Mouse (Mus musculus) forebrain, embryonic 16.5 days (tissue): ENCODE data around the gene Zfp90. TPM values are rescaled to one million over a fixed set of nuclear protein-coding genes. Genes with fewer than 3 reads are reported as not detected.
"Not testable (repeated sequence)": the region's sequence is repeated elsewhere in the genome, so short reads cannot be mapped to it uniquely, and the experiment has no call there.

Experiments
- ATAC-seq: fragments of 200-750 bp; cut with Nextera tagmentation; 2 replicates; pipeline ENCODE4 v1.8.0; 2017; ENCODE audit warnings: mild to moderate bottlenecking, moderate library complexity
- H3K27ac ChIP-seq: fragments of 300-500 bp; sonication (generic); 2 replicates; pipeline ENCODE4 v1.5.1; 2014; ENCODE audit warnings: low read length, control low read depth
- H3K27me3 ChIP-seq: fragments of 300-500 bp; sonication (generic); replicated peaks from 2 replicates; pipeline ENCODE4 v1.6.1; 2014; ENCODE audit warnings: low read length; ENCODE audit not compliant: control insufficient read depth, insufficient read depth
- H3K36me3 ChIP-seq: fragments of 300-500 bp; sonication (generic); 2 replicates; pipeline ENCODE4 v1.6.1; 2014; ENCODE audit not compliant: control insufficient read depth, insufficient read depth
- H3K4me1 ChIP-seq: fragments of 300-500 bp; sonication (generic); replicated peaks from 2 replicates; pipeline ENCODE4 v1.6.1; 2014; ENCODE audit warnings: low read length; ENCODE audit not compliant: control insufficient read depth, insufficient read depth
- H3K4me2 ChIP-seq: fragments of 300-500 bp; sonication (generic); 2 replicates; pipeline ENCODE4 v1.6.1; 2014; ENCODE audit warnings: mild to moderate bottlenecking, low read length, control low read depth
- H3K4me3 ChIP-seq: fragments of 300-500 bp; sonication (generic); replicated peaks from 2 replicates; pipeline ENCODE4 v1.5.1; 2014; ENCODE audit warnings: mild to moderate bottlenecking, low read length, control low read depth
- H3K9ac ChIP-seq: fragments of 300-500 bp; sonication (generic); replicated peaks from 2 replicates; pipeline ENCODE4 v1.6.1; 2014; ENCODE audit warnings: low read depth, low read length, control low read depth
- H3K9me3 ChIP-seq: fragments of 300-500 bp; sonication (generic); 2 replicates; pipeline ENCODE4 v1.6.1; 2016; ENCODE audit warnings: low read length; ENCODE audit not compliant: control insufficient read depth
- WGBS: fragments of 180-500 bp; shearing (Covaris S2); extraction: QIAGEN DNeasy Blood & Tissue Kit; methylation state at CpG from one replicate; pipeline ENCODE4 v1.1.7; 2014; 5-methylcytosine and 5-hydroxymethylcytosine counted together
- polyA plus RNA-seq: library from polyadenylated mRNA; unstranded; fragments of >200 nt; fragmentation: Nextera tagmentation; extraction: Ambion mirVana; gene quantifications from 2 replicates; pipeline ENCODE4 v1.2.1, GENCODE M21; 2015

Gene Zfp90
- polyA plus RNA-seq, 1 experiment from 2014 or later: 59.2 TPM

- no peak for ATAC-seq
- Histone ChIP-seq H3K4me1 (peaks cover 10% of the 10 kb centered on the region), H3K4me2 (no peak overlapping the region), H3K27ac (no peak overlapping the region), H3K4me3 (no peak overlapping the region), H3K36me3 (peaks cover 53% of the 10 kb centered on the region), H3K9ac (no peak overlapping the region), H3K27me3 (no peaks in the 10 kb centered on the region), H3K9me3 (peaks cover 33% of the 10 kb centered on the region)
- 98% methylated on average over 5 of the region's 5 CpGs for WGBS
These were observed 2.6 kb downstream of the Zfp90 start for GRCm38 (mm10) chr8:106417692-106418091.

DNA sequence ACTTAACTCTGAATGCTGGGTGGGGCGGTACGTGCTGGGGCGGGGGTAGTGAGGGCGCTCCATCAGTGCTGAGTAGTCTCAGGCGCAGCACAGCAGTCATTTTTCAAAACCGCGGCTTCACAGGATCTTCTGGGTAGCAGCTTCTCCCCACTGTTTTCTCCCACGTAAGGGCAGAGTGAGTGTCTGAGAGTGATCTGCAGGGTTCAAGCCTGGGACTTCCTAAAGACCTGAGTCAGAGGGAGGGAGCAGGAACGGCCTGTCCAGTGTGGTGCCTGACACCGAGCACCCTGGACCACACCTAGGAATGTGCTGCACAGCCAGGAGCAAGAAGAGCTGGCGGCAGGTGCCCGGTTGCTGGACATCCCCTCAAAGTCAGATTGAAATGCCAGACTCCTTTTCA lies 16.0 kb downstream of the Zfp90 start:
- WGBS: 45% methylated on average over 12 of the region's 12 CpGs
- peaks cover 4% of the 10 kb centered on the region for H3K4me1 ChIP-seq
- ATAC-seq: no peak
- no peak overlapping the region for H3K9ac ChIP-seq
- no peaks in the 10 kb centered on the region; the same call in 1 of the 2 replicates for H3K27me3 ChIP-seq
- peaks cover 11% of the 10 kb centered on the region for H3K9me3 ChIP-seq
- no peak overlapping the region for H3K27ac ChIP-seq
- H3K4me3 ChIP-seq: no peak overlapping the region
- H3K36me3 ChIP-seq: peaks cover 24% of the 10 kb centered on the region
- H3K4me2 ChIP-seq: no peak overlapping the region

- H3K9me3 ChIP-seq, H3K4me1 ChIP-seq, H3K9ac ChIP-seq, H3K4me2 ChIP-seq, H3K27ac ChIP-seq, H3K4me3 ChIP-seq, H3K27me3 ChIP-seq, ATAC-seq: not testable (repeated sequence)
- 62% methylated on average over 10 of the region's 10 CpGs for WGBS
- H3K36me3 ChIP-seq: peaks cover 16% of the 10 kb centered on the region
These were observed 16.8 kb downstream of the Zfp90 start for GRCm38 (mm10) chr8:106431952-106432351.

DNA sequence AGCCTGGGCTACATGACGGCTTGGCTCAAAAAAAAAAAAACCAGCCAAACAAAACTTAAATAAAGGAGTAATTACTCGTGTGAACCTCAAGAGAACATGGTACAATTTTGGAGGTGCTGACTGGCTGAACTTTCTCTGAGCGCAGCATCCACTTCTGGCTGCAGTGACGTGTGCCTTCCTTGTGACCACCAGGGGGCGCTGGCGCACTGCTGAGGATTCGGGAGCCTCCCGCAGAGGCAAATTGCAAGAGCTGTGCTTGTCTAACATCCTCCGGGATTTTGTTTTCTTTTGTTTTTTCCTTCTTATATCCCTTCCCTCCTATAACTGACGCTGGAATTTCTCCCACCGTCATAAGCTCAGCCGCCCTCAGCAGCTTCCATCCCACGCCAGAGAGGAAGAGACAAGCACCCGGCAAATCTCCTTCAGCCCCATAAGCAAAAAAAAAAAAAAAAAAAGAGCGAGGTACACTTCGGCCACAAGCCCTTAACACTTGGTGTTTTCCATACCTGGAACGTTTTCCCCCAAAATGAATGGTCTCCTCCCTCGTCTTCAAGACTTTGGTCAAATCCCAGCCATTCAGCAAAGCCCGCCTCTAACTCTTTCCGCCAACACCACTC lies 17.9 kb downstream of the Zfp90 start:
- H3K4me2 ChIP-seq: peak overlapping the region; percentile 68
- WGBS: 11% methylated on average over 19 of the region's 20 CpGs
- peak overlapping the region; percentile 35 for H3K4me3 ChIP-seq
- H3K27me3 ChIP-seq: no peaks in the 10 kb centered on the region; the same call in 1 of the 2 replicates
- peak; percentile 82 for ATAC-seq
- H3K9ac ChIP-seq: peak overlapping the region; percentile 37; the same call in 1 of the 2 replicates
- peaks cover 6% of the 10 kb centered on the region; the same call in 1 of the 2 replicates for H3K36me3 ChIP-seq
- H3K9me3 ChIP-seq: no peaks in the 10 kb centered on the region; the same call in 1 of the 2 replicates
- peaks cover 4% of the 10 kb centered on the region for H3K4me1 ChIP-seq
- H3K27ac ChIP-seq: no peak overlapping the region

DNA sequence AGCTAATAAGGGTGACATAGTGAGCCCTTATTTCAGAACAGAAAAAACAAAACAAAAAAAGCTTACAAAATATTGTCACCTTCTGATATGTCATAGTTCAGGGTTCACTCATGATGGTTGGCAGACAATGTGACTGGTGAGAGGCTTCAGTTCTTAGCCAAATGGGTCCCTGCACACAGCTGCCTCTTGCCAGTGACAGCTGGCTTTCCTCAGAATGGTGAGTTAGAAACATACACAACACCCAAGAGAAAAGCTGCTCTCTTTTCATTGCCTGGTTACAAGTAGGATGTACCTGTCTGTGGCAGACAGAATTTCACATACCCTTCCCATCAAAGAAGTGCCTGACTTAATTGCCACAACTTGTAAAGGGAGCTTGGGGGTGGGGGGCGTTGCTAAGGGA lies 18.5 kb downstream of the Zfp90 start:
- Histone ChIP-seq H3K27ac (no peak overlapping the region), H3K4me2 (no peak overlapping the region), H3K36me3 (peaks cover 3% of the 10 kb centered on the region; the same call in 1 of the 2 replicates), H3K4me1 (peaks cover 4% of the 10 kb centered on the region), H3K4me3 (no peak overlapping the region), H3K9ac (no peak overlapping the region), H3K9me3 (no peaks in the 10 kb centered on the region; the same call in 1 of the 2 replicates), H3K27me3 (no peaks in the 10 kb centered on the region; the same call in 1 of the 2 replicates)
- WGBS: 35% methylated on average over 1 of the region's 1 CpGs
- ATAC-seq: no peak

- Histone ChIP-seq H3K27ac (no peak overlapping the region), H3K9me3 (no peaks in the 10 kb centered on the region), H3K4me2 (no peak overlapping the region), H3K9ac (no peak overlapping the region), H3K27me3 (no peaks in the 10 kb centered on the region; the same call in 1 of the 2 replicates), H3K4me3 (no peak overlapping the region), H3K36me3 (no peaks in the 10 kb centered on the region), H3K4me1 (peaks cover 4% of the 10 kb centered on the region)
- WGBS: 63% methylated on average over 3 of the region's 3 CpGs
- no peak for ATAC-seq
These were observed 22.7 kb downstream of the Zfp90 start for GRCm38 (mm10) chr8:106437781-106438180.

GRCm38 (mm10) chr8:106440146-106440545 lies 25.0 kb downstream of the Zfp90 start:
- H3K4me1 ChIP-seq: no peaks in the 10 kb centered on the region
- H3K4me2 ChIP-seq: no peak overlapping the region
- ATAC-seq: no peak
- H3K9ac ChIP-seq: no peak overlapping the region
- no peaks in the 10 kb centered on the region for H3K36me3 ChIP-seq
- no peak overlapping the region for H3K27ac ChIP-seq
- H3K27me3 ChIP-seq: no peaks in the 10 kb centered on the region
- WGBS: 88% methylated on average over 3 of the region's 3 CpGs
- no peak overlapping the region for H3K4me3 ChIP-seq
- no peaks in the 10 kb centered on the region for H3K9me3 ChIP-seq

DNA sequence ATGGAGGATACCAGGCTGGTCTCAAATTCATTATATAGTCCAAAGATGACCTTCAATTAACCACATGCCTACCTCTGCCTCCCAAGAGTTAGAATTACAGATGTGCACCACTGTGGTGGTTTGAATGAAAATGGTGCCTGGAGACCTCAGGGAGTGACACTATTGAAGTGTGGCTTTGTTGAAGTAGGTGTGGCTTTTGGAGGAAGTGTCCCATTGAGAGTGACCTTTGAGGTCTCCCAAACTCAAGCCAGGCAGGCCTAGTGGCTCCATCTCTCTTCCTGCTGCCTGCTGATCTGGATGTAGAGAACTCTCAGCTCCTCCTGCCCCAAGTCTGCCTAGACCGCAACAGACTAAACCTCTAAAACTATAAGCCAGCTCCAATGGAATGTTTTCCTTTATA lies 27.6 kb downstream of the Zfp90 start:
- no peaks in the 10 kb centered on the region for H3K27me3 ChIP-seq
- no peak overlapping the region for H3K4me3 ChIP-seq
- H3K9ac ChIP-seq: no peak overlapping the region
- whole genome bisulfite sequencing: 90% methylated on average over 1 of the region's 1 CpGs
- no peaks in the 10 kb centered on the region for H3K9me3 ChIP-seq
- no peaks in the 10 kb centered on the region for H3K4me1 ChIP-seq
- no peak for ATAC-seq
- H3K36me3 ChIP-seq: no peaks in the 10 kb centered on the region
- no peak overlapping the region for H3K27ac ChIP-seq
- H3K4me2 ChIP-seq: no peak overlapping the region

GRCm38 (mm10) chr8:106451301-106452085 lies 36.4 kb downstream of the Zfp90 start:
- no peaks in the 10 kb centered on the region for H3K36me3 ChIP-seq
- no peaks in the 10 kb centered on the region for H3K9me3 ChIP-seq
- H3K9ac ChIP-seq: no peak overlapping the region
- no peaks in the 10 kb centered on the region for H3K27me3 ChIP-seq
- no peaks in the 10 kb centered on the region for H3K4me1 ChIP-seq
- WGBS: 69% methylated on average over 6 of the region's 6 CpGs
- no peak overlapping the region for H3K27ac ChIP-seq
- H3K4me3 ChIP-seq: no peak overlapping the region
- no peak overlapping the region for H3K4me2 ChIP-seq
- no peak for ATAC-seq
